Mouse (Mus musculus) limb, embryonic 14.5 days (tissue): ENCODE results near the gene Prkn. TPM values are rescaled to one million over a fixed set of nuclear protein-coding genes. Genes with fewer than 3 reads are reported as not detected.

Experiments
- ATAC-seq: fragments of 200-750 bp; cut with Nextera tagmentation; 2 replicates; pipeline ENCODE4 v1.8.0; 2017; ENCODE audit warnings: low read depth, moderate number of reproducible peaks, moderate TSS enrichment; ENCODE audit not compliant: low FRiP score
- DNase-seq: peaks from one replicate; pipeline ENCODE4 v3.0.0-alpha.2; 2015; ENCODE audit warnings: low spot score
- H3K27ac ChIP-seq: fragments of 300-500 bp; sonication (generic); replicated peaks from 2 replicates; pipeline ENCODE4 v1.5.1; 2014; ENCODE audit warnings: low read depth, mild to moderate bottlenecking, low read length, moderate library complexity, mixed read lengths
- H3K27me3 ChIP-seq: fragments of 300-500 bp; sonication (generic); 2 replicates; pipeline ENCODE4 v1.6.1; 2014; ENCODE audit warnings: low read length, mixed read lengths; ENCODE audit not compliant: control insufficient read depth, insufficient read depth
- H3K36me3 ChIP-seq: fragments of 300-500 bp; sonication (generic); 2 replicates; pipeline ENCODE4 v1.6.1; 2014; ENCODE audit warnings: mild to moderate bottlenecking, low read length, moderate library complexity, mixed read lengths; ENCODE audit not compliant: control insufficient read depth, insufficient read depth
- H3K4me1 ChIP-seq: fragments of 300-500 bp; sonication (generic); 2 replicates; pipeline ENCODE4 v1.6.1; 2014; ENCODE audit warnings: antibody characterized with exemption, low read length, mixed read lengths; ENCODE audit not compliant: control insufficient read depth, insufficient read depth
- H3K4me2 ChIP-seq: fragments of 300-500 bp; sonication (generic); replicated peaks from 2 replicates; pipeline ENCODE4 v1.6.1; 2014; ENCODE audit warnings: low read depth, mild to moderate bottlenecking, low read length, moderate library complexity; ENCODE audit not compliant: severe bottlenecking
- H3K4me3 ChIP-seq: fragments of 300-500 bp; sonication (generic); replicated peaks from 2 replicates; pipeline ENCODE4 v1.5.1; 2014; ENCODE audit warnings: low read length
- H3K9ac ChIP-seq: fragments of 300-500 bp; sonication (generic); 2 replicates; pipeline ENCODE4 v1.6.1; 2014; ENCODE audit warnings: mild to moderate bottlenecking, low read depth, low read length, moderate library complexity; ENCODE audit not compliant: severe bottlenecking
- H3K9me3 ChIP-seq: fragments of 300-500 bp; sonication (generic); 2 replicates; pipeline ENCODE4 v1.6.1; 2016; ENCODE audit warnings: low read length; ENCODE audit not compliant: control insufficient read depth
- POLR2A ChIP-seq: fragments of 200-500 bp; IDR thresholded peaks from 2 replicates; pipeline ENCODE4 v1.8.0; 2012; ENCODE audit warnings: inconsistent platforms, mild to moderate bottlenecking, moderate library complexity, borderline replicate concordance; ENCODE audit not compliant: insufficient read depth, insufficient read length; ENCODE audit errors: extremely low read depth
- WGBS: fragments of 180-500 bp; shearing (Covaris S2); extraction: QIAGEN DNeasy Blood & Tissue Kit; methylation state at CpG from one replicate; pipeline ENCODE4 v1.1.7; 2014; 5-methylcytosine and 5-hydroxymethylcytosine counted together
- polyA plus RNA-seq, 2 experiments: library from polyadenylated mRNA; depleted of rRNA in 1 of 2; stranded (reverse) in 1 of 2; unstranded in 1 of 2; fragments of >200 nt; fragmentation: Nextera tagmentation in 1 of 2; extraction: Ambion mirVana in 1 of 2; gene quantifications; 2 replicates each; pipeline versions ENCODE4 v1.2.1 to v1.2.3; 2012 to 2014

The Prkn gene
- polyA plus RNA-seq, 2 experiments: 2.3 to 2.7 TPM

GRCm38 (mm10) chr17:11607931-11608330, 767.7 kb downstream of the Prkn start:
- no peak overlapping the region for H3K4me3 ChIP-seq
- H3K27ac ChIP-seq: no peak overlapping the region
- no peaks in the 10 kb centered on the region for H3K9me3 ChIP-seq
- WGBS: 93% methylated on average over 5 of the region's 5 CpGs
- H3K4me2 ChIP-seq: no peak overlapping the region
- ATAC-seq (no peak), DNase-seq (no peak)
- no peaks in the 10 kb centered on the region for H3K4me1 ChIP-seq
- no peak for TF ChIP-seq POLR2A
- H3K36me3 ChIP-seq: no peaks in the 10 kb centered on the region
- no peaks in the 10 kb centered on the region for H3K27me3 ChIP-seq
- H3K9ac ChIP-seq: no peak overlapping the region

GRCm38 (mm10) chr17:11611459-11611858, 771.3 kb downstream of the Prkn start:
- Histone ChIP-seq H3K9me3 (no peaks in the 10 kb centered on the region), H3K4me2 (peak overlapping the region; percentile 23; the same call in 1 of the 2 replicates), H3K9ac (no peak overlapping the region), H3K4me3 (no peak overlapping the region), H3K27ac (no peak overlapping the region), H3K36me3 (no peaks in the 10 kb centered on the region), H3K4me1 (no peaks in the 10 kb centered on the region), H3K27me3 (no peaks in the 10 kb centered on the region)
- TF ChIP-seq POLR2A: no peak
- ATAC-seq (no peak; the same call in 1 of the 2 replicates), DNase-seq (peak; percentile 68)
- WGBS: 13% methylated on average over 7 of the region's 7 CpGs

- WGBS: 56% methylated on average over 21 of the region's 21 CpGs
- H3K27me3 ChIP-seq: no peaks in the 10 kb centered on the region
- no peaks in the 10 kb centered on the region for H3K9me3 ChIP-seq
- no peak overlapping the region for H3K4me3 ChIP-seq
- H3K36me3 ChIP-seq: no peaks in the 10 kb centered on the region
- H3K9ac ChIP-seq: no peak overlapping the region
- no peak for ATAC-seq
- no peak overlapping the region for H3K4me2 ChIP-seq
- DNase-seq: no peak
- TF ChIP-seq POLR2A: no peak
- H3K4me1 ChIP-seq: no peaks in the 10 kb centered on the region
- no peak overlapping the region for H3K27ac ChIP-seq
These were observed 772.8 kb downstream of the Prkn start for GRCm38 (mm10) chr17:11612801-11613531.

GRCm38 (mm10) chr17:11617552-11617951, 777.4 kb downstream of the Prkn start:
- ATAC-seq: no peak
- H3K4me3 ChIP-seq: no peak overlapping the region
- no peaks in the 10 kb centered on the region for H3K4me1 ChIP-seq

GRCm38 (mm10) chr17:11618886-11619590, 778.9 kb downstream of the Prkn start:
- Histone ChIP-seq H3K27me3 (no peaks in the 10 kb centered on the region), H3K9me3 (no peaks in the 10 kb centered on the region), H3K4me2 (no peak overlapping the region), H3K27ac (no peak overlapping the region), H3K9ac (no peak overlapping the region), H3K4me1 (no peaks in the 10 kb centered on the region), H3K4me3 (no peak overlapping the region), H3K36me3 (no peaks in the 10 kb centered on the region)
- TF ChIP-seq POLR2A: no peak
- ATAC-seq (no peak), DNase-seq (no peak)
- WGBS: 85% methylated on average over 8 of the region's 8 CpGs

More at GRCm38 (mm10) chr17:11617552-11617951, 777.4 kb downstream of the Prkn start:
- Histone ChIP-seq H3K4me2 (no peak overlapping the region), H3K36me3 (no peaks in the 10 kb centered on the region), H3K27ac (no peak overlapping the region), H3K9me3 (no peaks in the 10 kb centered on the region), H3K27me3 (no peaks in the 10 kb centered on the region), H3K9ac (no peak overlapping the region)
- DNase-seq: no peak
- TF ChIP-seq POLR2A: no peak
- 78% methylated on average over 2 of the region's 2 CpGs for WGBS
